Mouse (Mus musculus): ENCODE data around the gene Vps13c.

DNA sequence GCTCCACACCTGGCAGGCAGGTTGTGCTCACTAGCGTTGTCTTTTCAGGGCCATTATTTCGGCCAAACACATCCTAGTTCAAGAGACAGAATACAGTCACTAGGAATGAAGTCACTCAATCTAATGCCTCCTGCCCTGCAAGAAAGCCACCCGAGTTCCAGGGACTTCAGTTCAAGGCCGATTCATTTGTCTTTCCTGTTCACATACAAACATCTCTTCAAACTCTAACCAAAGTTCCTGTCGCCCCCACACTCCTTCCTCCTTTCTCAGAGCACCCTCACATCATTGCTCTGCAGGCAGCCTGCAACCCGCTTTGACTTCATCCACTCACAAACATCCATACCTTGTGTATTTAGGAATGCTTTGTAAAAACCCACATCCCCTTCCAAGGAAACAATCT is 46.7 kb upstream of the Vps13c start:
- TF ChIP-seq CTCF (IDR thresholded peaks at IDR 0.05; ENCODE audit: control insufficient read depth, insufficient read depth, insufficient replicate concordance, low read depth, low read length) (no peak), POLR2A (IDR thresholded peaks at IDR 0.05; ENCODE audit: control insufficient read depth, low read depth, low read length) (no peak)
